Mouse (Mus musculus) C2C12 (cell line): ENCODE data around the gene Insig1. TPM values are rescaled to one million over a fixed set of nuclear protein-coding genes. Genes with fewer than 3 reads are reported as not detected.

ENCODE experiments used
- H3K27me3 ChIP-seq: one replicate; pipeline ENCODE4 v1.6.1; 2011; ENCODE audit not compliant: control insufficient read depth, insufficient read depth, insufficient read length
- H3K36me3 ChIP-seq: one replicate; pipeline ENCODE4 v1.6.1; 2011; ENCODE audit not compliant: control insufficient read depth, insufficient read depth
- H3K4me3 ChIP-seq: one replicate; pipeline ENCODE4 v1.5.1; 2011; ENCODE audit warnings: mild to moderate bottlenecking, control low read depth; ENCODE audit not compliant: poor library complexity, insufficient read depth, severe bottlenecking
- H3K79me2 ChIP-seq: one replicate; pipeline ENCODE4 v1.6.1; 2011; ENCODE audit not compliant: control insufficient read depth, insufficient read depth
- H3K79me3 ChIP-seq: one replicate; pipeline ENCODE4 v1.6.1; 2011; ENCODE audit warnings: low read depth, control low read depth
- H3ac ChIP-seq: one replicate; pipeline ENCODE3; 2011; ENCODE audit warnings: low read depth; ENCODE audit not compliant: control insufficient read depth, insufficient read length
- CEBPB ChIP-seq: IDR thresholded peaks from one replicate; pipeline ENCODE4 v1.6.1; 2011; ENCODE audit warnings: low read depth, mild to moderate bottlenecking, control low read depth, moderate library complexity
- CTCF ChIP-seq: IDR thresholded peaks from one replicate; pipeline ENCODE4 v1.5.1; 2011; ENCODE audit not compliant: control insufficient read depth, insufficient read depth, insufficient read length
- FOSL1 ChIP-seq: IDR thresholded peaks from one replicate; pipeline ENCODE4 v1.8.0; 2011; ENCODE audit warnings: mild to moderate bottlenecking, low read length; ENCODE audit not compliant: poor library complexity, insufficient read depth, severe bottlenecking
- MAX ChIP-seq: IDR thresholded peaks from one replicate; pipeline ENCODE4 v1.6.1; 2011; ENCODE audit warnings: mild to moderate bottlenecking, control low read depth
- MYOD1 ChIP-seq: IDR thresholded peaks from one replicate; pipeline ENCODE4 v1.6.1; 2011; ENCODE audit warnings: low read depth; ENCODE audit not compliant: control insufficient read depth, insufficient read length
- MYOG ChIP-seq: IDR thresholded peaks from one replicate; pipeline ENCODE4 v1.6.1; 2011; ENCODE audit not compliant: control insufficient read depth, insufficient read length; ENCODE audit errors: extremely low read depth
- USF1 ChIP-seq: IDR thresholded peaks from one replicate; pipeline ENCODE4 v1.6.1; 2011; ENCODE audit warnings: low read depth, mild to moderate bottlenecking, control low read depth, moderate library complexity
- polyA plus RNA-seq: library from polyadenylated mRNA; unstranded; fragments of >200 nt; fragmentation: generic; extraction: Trizol; gene quantifications from one replicate; pipeline ENCODE4 v1.2.1, GENCODE M21; 2012; ENCODE audit warnings: missing spikeins

Gene Insig1
- polyA plus RNA-seq, 1 experiment = 48.8 TPM

- Histone ChIP-seq H3ac (no peak overlapping the region), H3K36me3 (no peaks in the 10 kb centered on the region), H3K79me3 (no peaks in the 10 kb centered on the region), H3K4me3 (no peak overlapping the region), H3K27me3 (peaks cover 74% of the 10 kb centered on the region), H3K79me2 (no peaks in the 10 kb centered on the region)
- TF ChIP-seq USF1 = no peak
- TF ChIP-seq FOSL1 = no peak
- no peak for TF ChIP-seq CEBPB
- TF ChIP-seq MYOG = no peak
- TF ChIP-seq MYOD1 = no peak
- TF ChIP-seq CTCF = no peak
- TF ChIP-seq MAX = no peak
These were observed 51.6 kb downstream of the Insig1 start for GRCm38 (mm10) chr5:28122491-28123454.

GRCm38 (mm10) chr5:28123455-28123825 lies 52.3 kb downstream of the Insig1 start:
- H3K79me2 ChIP-seq = no peaks in the 10 kb centered on the region
- H3K79me3 ChIP-seq = no peaks in the 10 kb centered on the region
- H3K27me3 ChIP-seq = peaks cover 72% of the 10 kb centered on the region
- H3K36me3 ChIP-seq = no peaks in the 10 kb centered on the region
- no peak overlapping the region for H3ac ChIP-seq
- H3K4me3 ChIP-seq = no peak overlapping the region
- TF ChIP-seq MAX (no peak), FOSL1 (no peak), CTCF (no peak), USF1 (no peak), CEBPB (no peak), MYOD1 (no peak), MYOG (no peak)

GRCm38 (mm10) chr5:28124321-28125230 lies 53.4 kb downstream of the Insig1 start:
- Histone ChIP-seq H3K36me3 (no peaks in the 10 kb centered on the region), H3K4me3 (no peak overlapping the region), H3ac (no peak overlapping the region), H3K27me3 (peaks cover 66% of the 10 kb centered on the region), H3K79me3 (no peaks in the 10 kb centered on the region), H3K79me2 (no peaks in the 10 kb centered on the region)
- TF ChIP-seq FOSL1 (no peak), MAX (no peak), MYOD1 (no peak), CTCF (no peak), USF1 (no peak), MYOG (no peak), CEBPB (no peak)

Other genes starting within 250 kb of the Insig1 start
- not detected for gene Htr5a, start 229.2 kb upstream of the Insig1 start, polyA plus RNA-seq
- gene En2, start 94.3 kb downstream of the Insig1 start, polyA plus RNA-seq = not detected
- gene Cnpy1, start 174.4 kb downstream of the Insig1 start, polyA plus RNA-seq = not detected
- 10.1 TPM for gene Rbm33, start 245.8 kb downstream of the Insig1 start, polyA plus RNA-seq